Mouse (Mus musculus) cerebellum, adult 9-11 months (tissue): Measurements from ENCODE around the gene C530008M17Rik.

Experiments used
- DNase-seq: peaks from one replicate; pipeline ENCODE4 v3.0.0; 2022

Gene C530008M17Rik

DNA sequence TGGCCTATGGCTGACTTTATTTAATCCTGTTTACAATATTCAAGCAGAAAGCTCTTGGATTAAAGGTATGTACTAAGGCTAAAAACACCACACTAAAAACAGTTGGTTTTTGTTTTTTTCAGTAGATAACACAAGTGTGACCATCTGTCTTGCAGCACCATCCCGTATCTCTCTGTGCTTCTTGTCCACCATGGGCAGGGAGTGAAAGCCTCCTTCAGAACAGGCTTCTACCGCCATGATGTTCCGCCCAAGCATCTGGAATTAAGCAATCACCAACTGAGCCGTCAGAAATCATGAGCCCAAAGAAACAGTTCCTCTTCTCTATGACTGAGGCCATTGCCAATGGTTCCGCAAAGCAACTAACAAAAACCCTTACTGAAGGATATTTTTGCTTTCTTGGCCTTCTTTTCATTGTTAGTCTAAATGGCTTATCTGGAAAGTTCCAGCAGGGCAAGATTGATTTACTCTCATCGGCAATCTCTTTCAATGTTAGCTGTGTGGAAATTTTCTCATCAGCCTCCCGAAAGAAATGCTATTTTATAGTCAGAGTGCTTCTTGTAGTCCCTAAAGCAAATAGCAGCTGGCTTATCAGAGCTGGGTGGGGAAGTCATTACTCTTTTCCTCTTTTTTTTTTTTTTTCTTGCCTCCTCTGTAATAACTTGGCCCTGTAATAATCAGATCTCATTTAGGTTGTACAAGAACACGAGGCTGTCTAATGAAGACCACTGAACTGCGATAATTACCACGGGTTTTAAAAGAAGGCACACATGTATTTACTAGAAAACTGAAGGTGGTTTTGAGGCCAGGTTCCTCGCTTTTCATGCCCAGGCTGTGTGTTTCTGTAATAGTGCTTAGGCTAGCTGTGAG, 49.2 kb downstream of the C530008M17Rik start:
- DNase-seq: no peak

DNA sequence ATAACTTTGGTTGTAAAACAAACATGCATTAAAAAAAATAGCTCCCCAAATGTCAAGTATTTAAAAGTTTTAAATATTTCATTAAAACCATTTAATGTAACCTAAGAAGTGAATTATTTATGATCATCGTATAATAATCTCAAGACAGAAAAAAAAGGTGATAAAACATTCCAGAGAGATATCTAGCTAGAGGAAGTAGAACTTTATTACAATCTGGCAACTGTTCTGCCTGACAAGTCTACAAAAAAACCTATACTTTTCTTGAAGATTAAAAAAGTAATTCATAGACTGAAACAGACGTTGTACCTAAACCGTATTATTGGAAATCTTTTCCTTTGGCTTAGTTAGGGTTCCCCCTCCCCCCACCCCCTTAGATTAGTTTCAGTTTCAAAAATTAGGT, 50.8 kb downstream of the C530008M17Rik start:
- DNase-seq: no peak

DNA sequence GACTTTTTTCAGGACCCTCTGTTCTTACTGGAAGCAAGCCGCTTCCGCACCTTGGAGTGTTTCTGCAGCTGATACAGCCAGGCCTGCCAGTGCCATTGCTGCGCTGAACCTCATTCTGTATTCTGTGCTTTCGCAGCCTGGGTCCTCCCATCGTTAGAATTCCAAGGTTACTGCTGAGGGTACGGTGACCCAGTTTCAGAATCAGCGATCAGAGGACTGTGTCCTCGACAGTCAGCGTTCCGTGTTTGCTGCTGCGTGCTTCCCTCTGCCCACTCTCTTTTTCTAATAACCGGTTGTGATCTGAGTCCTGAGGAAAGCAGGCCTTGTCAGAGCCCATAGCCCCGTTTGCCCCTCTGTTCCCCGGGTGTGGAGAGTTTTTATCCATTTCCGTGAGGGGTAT, 51.7 kb downstream of the C530008M17Rik start:
- DNase-seq: no peak

DNA sequence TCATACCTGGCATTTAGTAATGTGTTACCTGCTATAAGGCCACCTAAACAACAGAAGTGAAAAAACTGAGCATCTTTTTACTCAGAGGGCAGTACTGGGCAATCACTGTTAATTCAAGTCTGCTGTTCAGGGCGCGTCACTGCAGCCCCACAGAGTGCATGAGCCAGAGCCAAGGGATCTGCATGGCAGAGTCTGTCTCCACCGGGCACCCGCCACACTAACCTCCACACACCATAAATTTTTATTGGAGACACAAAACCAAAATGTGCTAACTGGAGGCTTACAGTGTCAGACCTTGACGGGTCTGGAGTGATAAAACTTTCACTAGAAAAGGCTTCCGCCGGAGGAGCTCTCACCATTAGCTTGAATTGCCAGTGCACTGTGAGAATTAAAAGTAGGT, 57.4 kb downstream of the C530008M17Rik start:
- DNase-seq: no peak

DNA sequence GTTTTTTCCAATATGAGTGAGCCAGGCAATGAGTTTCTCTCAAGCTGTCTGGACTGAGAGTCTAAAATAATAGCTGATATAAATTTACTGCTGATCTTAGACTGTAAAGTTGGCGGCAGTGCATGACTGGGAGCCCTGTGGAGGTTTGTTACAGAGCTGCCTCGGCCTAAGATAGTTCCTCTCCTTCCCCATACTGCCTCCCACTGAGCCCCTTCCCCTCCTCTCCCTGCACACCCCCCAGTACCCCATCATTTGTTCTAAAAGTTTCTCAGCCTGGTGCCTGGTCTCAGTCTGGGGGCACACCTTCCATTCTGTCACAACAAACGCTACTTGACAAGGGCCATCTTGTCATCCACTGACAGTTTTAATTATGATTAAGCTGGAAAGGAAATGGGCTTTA, 63.6 kb downstream of the C530008M17Rik start:
- no peak for DNase-seq

DNA sequence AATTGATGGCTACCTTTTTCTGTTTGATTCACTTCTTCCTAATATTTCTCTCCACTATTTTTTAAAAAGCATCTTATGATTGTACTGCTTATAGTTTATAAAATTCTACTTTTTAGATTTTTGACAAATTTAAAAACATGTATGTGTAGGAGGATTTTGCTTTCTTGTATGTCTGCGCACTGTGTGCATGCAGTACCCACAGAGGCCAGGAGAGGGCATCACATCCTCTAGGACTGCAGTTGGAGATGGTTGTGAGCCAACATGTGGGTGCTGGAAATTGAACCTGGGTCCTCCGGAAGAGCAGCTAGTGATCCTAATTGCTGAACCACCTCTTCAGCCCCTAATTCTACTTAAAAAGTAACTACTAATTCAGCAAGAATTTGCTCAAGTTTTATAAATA, 68.6 kb downstream of the C530008M17Rik start:
- no peak for DNase-seq

DNA sequence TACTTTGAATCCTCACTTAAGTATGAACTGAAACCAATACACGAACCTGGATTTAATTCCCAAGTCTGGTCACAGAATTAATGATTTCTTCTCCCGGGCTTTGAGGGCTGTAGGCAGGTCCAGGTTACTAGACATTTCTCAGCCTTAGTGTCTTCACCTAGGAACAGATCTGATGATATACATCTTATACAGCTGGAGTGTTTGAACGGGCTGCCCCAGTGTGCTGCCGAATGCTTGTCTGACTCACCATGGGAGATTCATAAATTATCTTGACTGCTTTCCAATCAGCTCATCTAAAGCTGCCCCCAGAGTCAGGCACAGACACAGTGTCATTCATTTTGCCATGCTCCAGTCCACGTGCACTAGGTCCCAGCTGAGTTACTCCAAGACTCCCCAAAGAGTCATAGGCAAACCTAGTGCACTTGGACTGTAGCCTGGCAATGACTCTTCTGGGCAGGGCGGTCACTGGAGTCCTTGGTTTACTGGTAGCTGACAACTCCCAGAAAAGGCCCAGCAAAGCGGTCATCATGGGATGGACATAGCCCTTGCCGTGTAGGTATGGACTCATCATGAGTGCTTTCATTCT, 70.3 kb downstream of the C530008M17Rik start:
- DNase-seq: no peak

DNA sequence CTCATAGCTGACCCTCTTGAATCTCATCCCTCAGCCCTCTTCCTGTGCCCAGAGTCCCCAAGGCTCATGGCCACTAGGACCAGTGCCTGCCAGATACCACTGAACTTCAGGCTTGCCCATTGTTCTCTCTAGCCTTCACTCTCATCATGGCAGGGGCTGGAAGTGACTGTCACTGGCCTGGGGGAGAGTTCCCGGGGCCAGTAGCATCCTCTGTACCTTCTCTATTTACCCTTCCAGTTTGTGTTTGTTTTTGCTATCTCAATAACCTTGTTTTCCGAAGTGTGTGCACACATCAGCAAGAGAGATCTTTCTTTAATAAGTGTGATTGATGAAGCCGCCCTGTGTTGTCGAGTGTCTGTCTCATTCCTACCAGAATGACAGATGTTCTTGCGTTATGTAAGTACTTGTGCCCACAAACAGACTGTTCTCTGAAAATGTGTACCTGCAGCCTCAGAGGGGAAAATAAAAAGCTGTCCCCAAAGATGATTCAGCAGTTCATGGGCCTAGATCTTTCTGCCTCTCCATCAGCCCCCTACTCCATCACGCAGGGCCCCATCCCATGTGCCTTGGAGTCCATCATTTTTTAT, 76.8 kb downstream of the C530008M17Rik start:
- no peak for DNase-seq

DNA sequence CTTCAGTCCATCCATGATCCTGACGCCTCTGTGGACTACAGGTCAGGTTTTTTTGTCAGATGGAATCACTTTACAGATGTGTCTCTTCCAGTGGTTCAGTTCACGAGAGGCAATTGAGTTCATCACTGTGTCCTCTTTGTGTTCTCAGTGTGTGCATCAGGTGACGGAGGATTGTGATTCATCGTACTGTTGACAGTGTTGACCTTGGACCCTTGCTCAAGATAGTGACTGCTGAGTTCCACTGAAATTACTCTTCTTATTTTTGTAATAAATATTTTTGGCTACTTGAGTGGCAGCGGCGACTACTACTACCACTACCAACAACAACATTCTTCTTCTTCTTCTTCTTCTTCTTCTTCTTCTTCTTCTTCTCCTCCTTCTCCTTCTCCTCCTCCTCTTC, 85.2 kb downstream of the C530008M17Rik start:
- DNase-seq: no peak

DNA sequence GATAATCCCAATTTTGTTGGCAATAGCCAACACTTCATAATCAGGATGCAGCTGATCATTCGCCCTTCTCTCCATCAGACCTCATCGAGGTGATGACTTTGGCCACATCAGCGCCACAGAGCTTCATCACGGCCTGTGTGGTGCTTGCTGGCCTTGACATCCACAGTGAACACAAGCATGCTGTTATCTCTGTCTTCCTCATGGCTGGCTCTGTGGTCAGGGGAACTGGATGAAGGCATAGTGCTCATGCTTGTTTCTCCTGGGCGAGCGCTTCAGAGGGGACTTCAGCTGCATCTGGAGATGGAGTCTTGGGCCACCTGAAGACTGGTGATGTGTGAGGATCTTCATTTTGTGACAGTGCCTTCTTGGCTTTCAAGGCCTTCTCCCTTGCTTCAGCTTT, 85.8 kb downstream of the C530008M17Rik start:
- DNase-seq: no peak

DNA sequence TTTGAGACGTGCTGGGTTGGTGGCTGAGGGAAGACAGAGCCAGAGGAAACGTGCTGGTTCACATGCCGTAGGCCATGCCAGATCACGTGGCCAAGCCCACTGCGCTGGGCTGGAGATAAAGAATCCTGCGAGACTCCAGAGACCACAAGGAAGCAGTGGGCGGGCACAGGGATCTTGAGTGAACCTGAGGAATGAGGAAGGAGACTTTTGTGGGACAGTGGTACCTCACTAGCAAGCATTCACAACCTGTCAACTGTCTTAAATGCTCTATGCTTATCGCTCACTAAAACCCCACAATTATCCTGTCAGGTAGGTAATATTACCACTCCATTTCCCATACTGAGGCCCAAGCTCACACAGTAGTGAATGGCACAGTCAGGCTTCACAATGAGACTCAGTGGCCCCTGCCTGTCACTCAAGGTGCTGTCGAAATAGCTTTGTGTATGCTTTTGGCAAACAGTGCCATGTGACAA, 88.5 kb downstream of the C530008M17Rik start:
- no peak for DNase-seq

DNA sequence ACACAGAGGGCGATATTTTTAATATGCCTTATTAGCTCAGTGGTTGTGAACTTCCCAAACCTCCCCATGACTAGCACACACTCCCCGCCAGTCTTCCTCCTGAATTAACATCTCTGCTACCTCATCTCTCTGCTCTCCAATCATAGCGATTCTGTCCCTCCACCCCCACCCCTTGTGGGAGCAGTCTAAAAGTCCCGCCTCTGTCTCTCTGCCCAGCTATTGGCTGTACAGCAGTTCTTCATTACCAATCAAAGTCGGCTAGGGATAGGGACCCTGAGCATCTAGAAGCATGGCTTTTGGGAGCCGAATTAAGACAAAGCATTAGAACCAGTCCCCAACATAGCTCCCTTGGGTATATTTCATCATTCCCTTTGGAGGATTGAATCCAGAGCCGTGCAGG, 91.5 kb downstream of the C530008M17Rik start:
- no peak for DNase-seq

DNA sequence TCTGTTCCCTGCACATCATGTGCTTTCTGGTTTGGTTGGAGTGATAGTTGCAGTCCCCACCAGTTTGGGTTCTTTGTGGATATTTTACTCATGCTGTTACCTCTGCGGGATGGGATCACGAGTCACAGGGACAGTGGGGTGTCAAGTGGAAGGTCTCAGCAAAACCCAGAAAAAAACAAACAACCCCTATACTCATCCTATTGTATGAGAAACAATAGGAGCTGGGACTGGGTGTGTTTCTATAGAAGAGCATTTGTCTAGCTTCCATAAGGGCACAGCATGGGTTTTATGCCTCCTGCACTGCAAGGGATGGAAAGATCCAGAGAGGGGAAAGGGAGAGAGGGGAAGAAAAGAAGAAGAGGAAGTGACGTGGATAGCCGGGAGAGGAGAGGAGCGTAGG, 96.0 kb downstream of the C530008M17Rik start:
- DNase-seq: no peak

DNA sequence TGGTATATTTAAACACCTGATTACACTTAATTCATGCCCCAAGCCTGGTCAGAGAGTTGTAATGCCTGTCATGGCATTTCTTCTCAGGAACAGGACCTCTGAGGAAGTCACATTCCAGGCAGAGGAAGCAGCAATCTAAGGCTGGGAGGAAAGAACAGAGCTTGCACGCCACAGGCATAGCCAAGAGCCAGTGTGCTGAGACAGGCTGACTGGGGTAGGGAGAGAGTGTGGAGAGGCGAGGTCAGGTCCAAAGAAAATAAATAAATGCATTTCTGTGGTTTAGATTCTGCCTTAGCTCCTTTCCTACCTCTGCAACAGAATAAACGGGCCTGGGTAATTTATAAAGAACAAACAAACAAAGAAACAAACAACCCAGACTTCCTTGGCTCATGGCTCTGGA, 104.0 kb downstream of the C530008M17Rik start:
- DNase-seq: no peak

DNA sequence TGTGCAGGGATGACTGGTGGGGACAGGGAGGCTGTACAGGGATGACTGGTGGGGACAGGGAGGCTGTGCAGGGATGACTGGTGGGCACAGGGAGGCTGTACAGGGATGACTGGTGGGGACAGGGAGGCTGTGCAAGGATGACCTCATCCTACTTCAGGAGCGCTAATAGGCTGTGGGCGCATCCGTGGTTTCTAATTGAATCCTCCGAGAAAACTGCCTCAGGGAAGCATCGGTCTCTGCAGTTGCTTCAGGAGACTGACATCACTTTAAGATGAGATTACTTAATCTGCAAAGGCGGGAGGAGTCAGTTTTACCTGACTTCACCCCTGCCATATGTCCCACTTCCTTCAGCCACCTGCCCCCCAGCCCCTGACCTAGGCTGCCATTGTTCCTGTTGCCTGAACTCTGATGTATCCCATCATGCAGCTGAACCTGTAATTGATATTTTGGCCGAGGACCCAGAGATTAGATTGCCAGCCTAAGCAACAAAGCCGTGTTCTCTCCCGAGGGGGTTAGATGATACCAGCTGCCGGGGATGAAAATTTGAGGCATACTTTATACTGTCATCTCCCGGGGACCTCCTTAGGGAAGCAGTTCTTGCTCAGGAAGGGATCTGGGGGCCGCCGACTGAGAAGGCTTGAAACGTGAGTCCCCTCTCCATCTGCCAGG, 105.9 kb downstream of the C530008M17Rik start:
- DNase-seq: no peak

DNA sequence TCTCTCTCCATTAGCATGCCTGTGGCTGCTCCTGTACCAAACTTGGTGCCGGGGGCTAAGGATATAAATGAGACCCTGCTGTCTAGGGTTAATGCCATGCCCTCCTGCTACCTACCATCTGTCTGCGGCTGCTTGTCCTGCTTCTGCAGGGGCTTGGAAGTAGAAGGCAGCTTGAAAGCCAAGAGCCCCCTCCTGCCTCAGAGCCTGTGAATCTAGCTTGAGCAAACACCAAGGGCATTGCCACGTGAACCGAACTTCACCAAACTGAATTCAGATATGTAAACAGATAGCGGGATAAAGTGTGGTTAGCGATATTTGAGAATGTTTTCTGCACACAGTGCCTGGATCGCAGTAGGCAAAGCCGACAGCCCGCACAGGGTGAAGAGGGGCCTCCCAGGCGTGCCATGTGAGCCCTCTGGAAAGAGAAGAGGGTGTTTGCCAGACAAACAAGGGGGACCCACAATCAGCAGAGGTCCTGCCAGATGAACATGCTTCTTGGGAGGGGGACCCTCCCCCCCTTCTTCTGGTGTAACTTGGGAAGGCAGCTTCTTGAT, 106.9 kb downstream of the C530008M17Rik start:
- no peak for DNase-seq

DNA sequence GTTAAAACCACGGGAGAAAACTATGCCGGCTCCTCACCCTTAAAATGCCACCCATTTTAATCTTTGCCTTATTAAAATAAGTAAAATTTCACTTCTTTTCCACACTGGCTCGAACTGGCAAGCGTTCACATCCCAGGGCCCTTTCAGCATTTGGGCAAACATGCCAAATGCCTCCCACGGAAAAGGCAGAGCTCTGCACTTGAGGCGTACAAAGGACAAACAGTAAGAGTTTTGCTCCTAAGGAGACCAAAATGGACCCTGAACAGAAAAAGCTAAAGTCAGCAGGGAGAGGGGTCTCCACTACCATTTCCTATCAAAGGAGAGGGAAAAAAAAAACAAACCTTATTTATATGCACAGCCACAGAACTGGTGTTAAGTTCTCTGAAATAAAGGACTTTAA, 107.4 kb downstream of the C530008M17Rik start:
- DNase-seq: no peak

DNA sequence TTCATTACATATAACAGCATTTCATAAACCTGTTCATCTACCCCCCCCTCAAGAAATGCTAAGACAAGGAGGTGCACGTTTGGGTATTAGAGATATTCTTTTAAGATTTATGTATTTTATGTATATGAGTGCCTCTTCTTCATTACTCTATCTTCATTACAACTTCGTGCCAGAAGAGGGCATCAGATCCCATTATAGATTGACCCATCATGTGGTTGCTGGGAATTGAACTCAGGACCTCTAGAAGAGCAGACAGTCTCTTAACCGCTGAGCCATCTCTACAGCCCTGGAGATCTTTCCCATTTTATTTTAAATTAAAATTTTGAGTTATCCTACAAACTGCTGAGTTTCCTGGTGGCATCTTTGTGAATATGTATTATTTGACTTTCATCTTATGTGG, 112.7 kb downstream of the C530008M17Rik start:
- DNase-seq: no peak

DNA sequence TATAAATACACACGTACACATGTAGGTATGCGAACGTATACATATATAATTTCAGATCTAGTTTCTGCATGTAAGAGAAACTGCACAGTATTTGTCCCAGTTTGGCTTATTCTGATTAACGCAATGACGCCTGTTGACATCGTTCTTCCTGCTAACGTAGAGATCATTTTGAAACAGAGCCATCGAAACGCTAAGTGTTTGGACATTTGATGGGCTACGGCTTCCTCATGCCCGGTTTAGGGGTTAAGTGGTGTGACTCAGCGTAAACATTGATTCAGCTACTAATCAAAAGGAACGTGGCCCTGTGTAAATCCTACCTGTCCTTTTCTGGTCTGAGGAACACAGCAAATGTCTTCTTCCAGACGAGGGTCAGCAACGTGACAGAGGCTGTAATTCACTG, 113.3 kb downstream of the C530008M17Rik start:
- no peak for DNase-seq

DNA sequence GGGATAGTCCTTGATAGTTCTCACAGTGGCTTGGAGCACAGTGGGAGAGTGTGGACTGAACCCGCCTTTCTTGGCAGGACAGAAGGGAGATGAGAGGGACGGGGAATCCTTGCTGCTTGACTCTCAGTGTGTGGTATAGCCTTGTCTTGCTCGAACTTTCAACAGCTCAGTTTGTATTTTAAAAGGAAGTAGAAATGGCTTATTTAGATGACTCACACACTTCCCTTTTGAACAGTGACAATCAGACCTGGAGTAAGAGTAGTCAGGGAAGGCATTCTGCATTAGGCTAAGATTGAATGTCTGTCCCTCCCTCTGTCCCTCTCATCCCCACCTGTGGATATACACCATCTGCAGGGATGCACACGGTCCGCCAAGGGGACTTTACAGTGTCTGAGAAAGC, 115.1 kb downstream of the C530008M17Rik start:
- DNase-seq: no peak

DNA sequence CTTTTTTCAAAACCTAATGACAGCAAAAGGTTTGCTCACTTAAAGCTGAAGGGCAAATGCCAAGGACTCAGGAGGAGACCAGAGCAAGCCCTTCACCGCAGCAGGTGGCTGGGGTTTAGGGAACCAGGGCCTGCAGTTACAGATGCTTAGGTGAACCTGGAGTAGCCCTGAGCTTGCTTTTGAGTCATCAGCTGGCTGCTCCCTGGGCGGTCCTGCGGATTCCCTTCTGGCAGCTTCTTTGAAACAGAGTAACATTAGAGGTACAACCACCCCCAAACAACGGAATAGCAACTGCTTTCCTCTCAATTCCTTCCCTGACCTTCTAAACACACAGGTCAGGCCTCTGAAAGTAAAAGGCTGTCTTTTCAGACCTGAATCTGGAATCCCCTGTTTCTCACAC, 116.5 kb downstream of the C530008M17Rik start:
- no peak for DNase-seq

DNA sequence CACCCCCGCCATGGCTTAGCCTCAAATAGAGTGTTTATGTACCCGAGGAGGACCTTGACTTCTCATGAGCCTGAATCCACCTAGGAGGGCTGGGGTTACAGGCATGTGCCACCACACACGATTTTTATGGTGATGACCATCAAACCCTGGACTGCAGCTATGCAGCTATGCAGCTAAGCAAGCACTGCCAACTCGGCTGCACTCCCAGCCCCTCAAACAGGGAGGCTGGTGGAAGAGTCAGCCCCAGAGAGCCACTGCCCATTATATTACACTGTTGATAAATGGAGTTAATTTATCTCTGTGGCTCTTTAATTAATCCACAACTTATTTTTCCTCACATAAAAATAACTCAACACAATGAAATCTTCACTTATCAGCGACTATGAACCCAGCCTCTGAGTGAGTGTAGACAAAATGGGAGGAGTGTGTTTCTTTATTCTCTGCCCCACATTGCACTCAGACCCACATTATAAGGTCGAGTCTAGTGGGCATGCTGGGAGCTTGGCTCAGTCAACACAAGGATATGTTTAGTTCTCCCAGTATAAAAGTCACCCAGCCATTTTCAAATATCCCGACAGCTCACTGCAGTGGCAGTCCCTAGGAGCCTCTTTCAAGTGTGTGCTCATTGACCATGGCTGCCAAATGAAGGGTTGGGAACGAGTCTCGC, 117.3 kb downstream of the C530008M17Rik start:
- DNase-seq: no peak
